Mouse (Mus musculus) heart, postnatal 25 days (tissue): Measurements from ENCODE around the gene Zfp790. TPM values are rescaled to one million over a fixed set of nuclear protein-coding genes. Genes with fewer than 3 reads are reported as not detected.

Experiments
- DNase-seq: peaks from one replicate; pipeline ENCODE4 v3.0.0; 2022; ENCODE audit warnings: low spot score
- intact Hi-C: fragments of 180-260 bp; cut with DNase I; formaldehyde crosslinking; loops from one replicate; pipeline ENCODE4 v1.15.1; 2025
- total RNA-seq, 2 experiments: library from RNA; stranded (reverse); gene quantifications; 2 replicates each; pipeline ENCODE4 v1.2.3; 2021

The Zfp790 gene
- 10 to 100 TPM; 12.4 to 12.7 TPM for total RNA-seq

DNA sequence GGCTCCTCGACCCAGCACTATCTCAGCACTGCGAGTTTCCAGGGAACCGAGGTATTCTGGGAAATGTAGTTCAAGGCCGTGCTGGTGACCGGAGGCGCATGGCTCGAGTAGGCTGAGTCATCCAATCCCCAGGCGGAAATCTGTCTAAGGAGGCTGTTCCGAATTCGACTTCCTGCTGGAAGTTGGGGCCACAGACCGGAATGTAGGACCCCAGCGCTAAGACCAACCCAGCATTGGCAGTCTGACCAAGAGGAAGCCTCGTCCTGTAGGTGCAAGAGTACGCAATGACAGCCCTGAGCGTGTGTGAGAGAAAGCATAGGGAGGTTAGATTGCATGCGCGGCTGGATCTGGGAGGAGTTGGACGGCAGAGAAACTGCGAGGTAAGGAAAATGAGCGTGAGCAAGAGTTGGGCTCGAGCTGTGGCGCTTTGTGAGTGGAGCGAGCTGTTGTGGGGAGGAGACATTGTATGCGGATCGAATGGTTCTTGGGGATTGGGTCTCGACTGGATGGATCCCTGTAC is at the start of gene Zfp790:
TSS of gene Zfp790 (plus strand) at position 205 of the 520 bp plus-strand sequence.
- peak; percentile 85 for DNase-seq
- intact Hi-C loops: loop anchor here (2.0 to 5.0 kb wide), 2 partner anchors 31 to 91 kb away; partner anchors contain the start of genes Zfp27 and Zfp383

DNA sequence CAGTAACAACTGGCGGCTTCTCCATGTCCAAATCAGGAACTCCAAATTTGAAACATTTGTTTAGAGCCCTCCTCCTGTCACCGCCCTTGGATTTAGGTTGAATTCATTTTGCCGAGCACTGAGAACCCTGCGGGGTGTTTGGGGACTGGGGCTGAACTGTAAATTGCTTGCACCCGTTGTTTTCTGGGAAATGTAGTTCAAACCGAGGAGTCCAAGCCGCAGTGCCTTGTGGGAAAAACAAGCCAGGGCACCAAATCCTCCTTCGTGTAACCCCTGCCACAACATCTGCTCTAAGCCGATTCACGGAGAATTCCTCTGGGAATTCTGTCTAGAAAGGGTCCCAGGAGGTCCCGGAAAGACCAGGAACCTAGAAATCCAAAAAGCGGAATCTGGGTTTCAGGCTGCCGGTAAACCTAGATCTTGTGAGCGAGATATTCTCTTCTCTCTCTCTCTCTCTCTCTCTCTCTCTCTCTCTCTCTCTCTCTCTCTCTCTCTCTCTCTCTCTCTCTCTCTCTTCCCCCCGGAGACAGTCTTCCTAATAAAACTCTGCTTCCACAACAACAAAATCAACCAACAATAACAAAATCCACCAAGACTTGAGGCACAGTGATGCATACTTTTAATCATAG is 48.7 kb upstream of the Zfp790 start:
- intact Hi-C loops: loop anchor here (5.0 kb wide), 2 partner anchors 145 to 215 kb away; partner anchors contain the start of gene Zfp568
- DNase-seq: peak; percentile 62

DNA sequence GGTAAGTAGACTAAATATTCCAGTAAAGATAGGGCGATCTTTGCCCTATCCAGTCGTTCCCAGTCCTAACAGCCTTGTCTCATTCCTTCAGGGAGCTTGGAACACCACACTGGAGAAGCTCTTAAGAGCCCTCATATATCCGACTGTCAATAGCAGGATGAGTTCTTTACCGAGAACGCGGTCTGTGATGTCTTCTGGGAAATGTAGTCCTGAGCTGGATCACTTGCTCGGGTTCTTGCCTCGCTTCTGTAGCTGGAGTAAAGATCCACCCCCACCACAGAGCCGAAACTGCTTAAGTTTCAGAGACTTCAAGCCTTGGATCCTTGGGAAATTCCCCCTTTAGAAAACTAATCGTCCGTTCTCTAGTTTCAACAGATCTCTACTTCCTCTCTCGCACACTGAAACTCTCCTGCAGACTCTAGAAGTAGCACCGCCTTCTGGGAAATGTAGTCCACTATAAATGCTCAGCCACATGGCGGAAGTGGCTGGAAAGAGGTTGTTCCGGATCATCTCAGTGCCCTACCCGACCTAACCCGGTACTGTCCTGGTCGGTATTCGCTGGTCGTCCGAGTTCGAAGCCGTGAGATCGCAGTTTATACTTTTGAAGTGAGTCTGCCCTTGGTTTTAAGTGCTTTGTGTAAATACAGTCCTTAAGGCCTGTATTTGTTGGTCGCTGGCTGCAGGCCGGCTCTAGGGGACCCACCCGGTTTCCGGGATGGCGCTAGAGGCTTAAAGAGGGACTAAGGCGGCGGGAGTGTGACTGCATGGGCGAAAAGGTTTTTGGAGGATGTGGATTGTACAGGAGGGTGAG is 47.6 kb upstream of the Zfp790 start, which contains the start of gene Zfp84:
TSS of gene Zfp84 (plus strand) at position 463 of the 811 bp plus-strand sequence.
- intact Hi-C loops: loop anchor here (2.0 to 5.0 kb wide), 4 partner anchors 15 to 214 kb away; partner anchors contain the start of genes Zfp30 and Zfp568

DNA sequence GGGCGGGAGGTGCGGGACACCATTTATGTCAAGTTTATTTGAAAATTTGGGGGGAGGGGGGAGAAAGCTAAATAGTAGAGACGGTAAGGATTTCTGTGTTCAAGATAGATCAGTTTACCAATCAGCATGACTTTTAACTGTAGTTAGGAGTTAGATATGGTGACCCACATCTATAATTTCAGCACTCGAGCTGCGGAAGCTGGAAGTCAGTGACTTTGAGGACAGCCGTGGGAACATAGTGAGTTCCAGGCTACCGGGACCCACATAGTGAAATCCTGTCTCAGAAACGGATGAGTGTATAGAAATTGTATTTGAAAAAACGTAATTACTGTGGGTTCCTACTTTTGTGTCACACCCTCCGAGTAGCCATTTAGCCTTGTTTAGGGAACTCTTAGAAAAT is 46.9 kb upstream of the Zfp790 start:
- intact Hi-C loops: loop anchor here (2.0 to 5.0 kb wide), 4 partner anchors 14 to 213 kb away; partner anchors contain the start of genes Zfp30 and Zfp568
- no peak for DNase-seq

More for the DNA sequence above, 47.6 kb upstream of the Zfp790 start, which contains the start of gene Zfp84:
- peak; percentile 85 for DNase-seq

DNA sequence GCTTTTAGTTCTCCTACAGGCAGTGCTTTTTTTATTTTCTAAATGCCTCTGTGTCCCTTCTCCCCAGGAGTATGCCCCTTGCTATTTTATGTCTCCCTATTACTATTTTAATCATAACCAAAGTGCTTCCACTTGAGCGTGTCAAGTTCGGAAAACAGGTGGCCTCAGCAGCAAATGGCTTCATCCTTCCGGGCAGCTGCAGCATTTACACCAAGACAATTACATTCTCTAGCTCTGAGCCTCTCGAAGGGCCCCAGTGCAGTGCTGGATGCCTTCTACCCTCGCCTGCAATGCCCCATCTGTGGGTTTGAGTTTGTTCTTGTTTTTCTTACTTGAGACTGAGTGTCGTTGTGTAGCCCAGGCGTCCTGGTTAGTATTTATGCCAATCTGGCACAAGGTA is 42.4 kb upstream of the Zfp790 start:
- intact Hi-C loops: loop anchor here (5.0 kb wide), 1 partner anchor 84 kb away; the partner anchor contains the start of gene Zfp420
- DNase-seq: no peak

DNA sequence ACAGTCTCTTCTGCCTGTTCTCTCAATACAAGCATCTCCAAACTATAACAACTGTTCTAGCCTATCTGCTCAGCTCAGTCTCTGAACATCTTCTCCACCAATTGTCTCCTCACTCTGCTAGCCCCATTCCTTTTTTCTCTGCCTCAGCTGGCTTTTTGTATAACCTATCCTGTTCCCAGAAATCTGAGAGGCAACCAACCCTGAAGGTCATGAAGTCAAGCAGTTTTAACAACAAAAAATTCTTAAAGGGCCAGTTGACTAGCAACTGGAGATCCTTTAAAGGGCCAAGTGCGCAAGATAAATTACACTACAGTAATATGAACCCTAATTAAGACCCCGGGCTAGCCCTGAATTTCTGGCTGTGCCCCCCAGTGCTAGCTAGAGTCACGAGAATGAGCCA is 41.5 kb upstream of the Zfp790 start:
- no peak for DNase-seq
- intact Hi-C loops: loop anchor here (5.0 kb wide), 1 partner anchor 83 kb away; the partner anchor contains the start of gene Zfp420

DNA sequence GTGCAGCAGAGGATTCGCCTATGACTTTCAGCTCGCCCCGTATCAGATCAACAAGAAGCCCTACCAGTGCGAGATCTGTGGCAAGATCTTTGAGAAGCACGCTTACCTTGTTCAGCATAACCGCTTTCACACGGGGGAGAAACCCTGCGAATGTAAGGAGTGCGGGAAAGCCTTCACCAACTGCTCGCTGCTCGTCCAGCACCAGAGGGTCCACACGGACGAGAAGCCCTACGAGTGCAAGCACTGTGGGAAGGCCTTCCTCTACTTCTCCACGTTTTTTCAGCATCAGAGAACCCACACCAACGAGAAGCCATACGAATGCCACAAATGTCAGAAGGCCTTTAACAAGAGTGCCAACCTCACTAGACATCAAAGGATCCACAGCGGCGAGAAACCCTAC is 39.3 kb upstream of the Zfp790 start:
- intact Hi-C loops: no loop called here
- DNase-seq: no peak

DNA sequence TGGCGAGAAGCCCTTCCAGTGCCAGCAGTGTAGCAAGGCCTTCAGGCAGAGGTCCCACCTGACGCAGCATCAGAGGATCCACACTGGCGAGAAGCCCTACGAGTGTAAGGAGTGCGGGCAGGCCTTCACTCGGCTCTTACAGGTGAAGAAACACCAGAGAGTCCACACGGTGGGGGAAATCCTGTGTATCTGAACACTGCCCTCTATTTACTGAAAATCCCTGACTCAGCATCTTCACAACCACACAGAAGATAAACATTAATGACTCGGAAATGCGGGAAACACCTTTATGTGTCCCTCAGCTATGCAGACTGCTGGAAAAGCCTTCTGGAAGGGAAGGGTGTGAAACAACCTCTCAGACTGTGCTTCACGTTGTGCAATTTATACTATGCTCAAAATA is 38.5 kb upstream of the Zfp790 start:
- no peak for DNase-seq
- intact Hi-C loops: no loop called here

DNA sequence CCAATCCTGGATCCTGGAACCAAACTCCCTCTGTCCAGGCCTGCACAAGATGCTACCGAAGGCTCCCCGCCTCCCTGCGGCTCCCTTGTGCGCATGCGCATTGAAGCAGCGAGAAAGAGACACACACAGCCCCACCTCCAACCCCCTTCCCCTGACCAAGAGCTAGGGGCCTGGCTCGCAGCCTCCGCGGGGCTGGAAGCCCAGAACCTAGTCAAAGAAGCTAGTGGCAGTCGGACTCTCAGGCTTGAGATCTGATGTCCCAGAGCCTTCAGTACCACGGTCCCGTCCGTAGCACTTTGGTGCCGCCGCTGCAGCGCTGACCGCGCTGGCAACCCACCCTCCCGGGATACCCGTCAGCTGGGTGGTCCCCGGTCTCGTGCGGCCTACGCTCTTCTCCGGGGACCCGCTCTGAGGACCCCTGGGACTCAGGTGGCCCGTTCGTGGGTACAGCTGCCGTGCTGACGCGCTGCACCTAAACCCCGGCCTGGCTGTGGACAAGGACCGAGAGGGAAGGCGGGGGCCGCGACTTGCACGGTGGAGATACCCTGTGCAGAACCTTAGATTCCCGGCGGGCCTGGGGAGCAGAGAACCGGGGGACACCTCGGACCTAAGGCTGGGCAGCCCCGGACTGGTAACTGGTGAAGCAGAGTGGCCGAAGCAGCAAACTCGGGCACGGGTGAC is 31.9 kb upstream of the Zfp790 start, which contains the start of gene Zfp30:
TSS of gene Zfp30 (plus strand) at position 128 of the 681 bp plus-strand sequence.
- peak; percentile 74 for DNase-seq
- intact Hi-C loops: loop anchor here (2.0 kb wide), 2 partner anchors 15 to 31 kb away; partner anchors contain the start of gene Zfp84

DNA sequence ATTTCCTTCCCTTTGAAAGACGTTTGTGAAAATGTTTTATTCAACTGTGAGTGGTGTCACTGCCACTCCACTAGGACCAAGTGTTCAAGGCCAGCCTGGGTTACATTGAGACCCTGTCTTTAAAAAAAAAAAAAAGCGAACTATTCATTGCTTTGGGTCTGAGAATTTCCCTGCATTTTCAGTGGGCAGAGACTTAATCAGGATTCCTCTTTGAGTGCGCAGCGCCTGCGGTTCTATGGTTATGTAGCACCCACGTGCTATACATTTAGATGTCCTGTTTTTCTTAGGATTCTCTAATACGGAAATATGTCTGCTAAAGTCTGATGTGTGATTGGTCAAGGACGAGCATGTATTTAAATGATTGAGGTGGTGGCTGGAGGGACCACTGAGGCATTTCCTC is 30.9 kb upstream of the Zfp790 start:
- no peak for DNase-seq
- intact Hi-C loops: loop anchor here (2.0 kb wide), 1 partner anchor 30 kb away; no protein-coding TSS in a partner anchor

DNA sequence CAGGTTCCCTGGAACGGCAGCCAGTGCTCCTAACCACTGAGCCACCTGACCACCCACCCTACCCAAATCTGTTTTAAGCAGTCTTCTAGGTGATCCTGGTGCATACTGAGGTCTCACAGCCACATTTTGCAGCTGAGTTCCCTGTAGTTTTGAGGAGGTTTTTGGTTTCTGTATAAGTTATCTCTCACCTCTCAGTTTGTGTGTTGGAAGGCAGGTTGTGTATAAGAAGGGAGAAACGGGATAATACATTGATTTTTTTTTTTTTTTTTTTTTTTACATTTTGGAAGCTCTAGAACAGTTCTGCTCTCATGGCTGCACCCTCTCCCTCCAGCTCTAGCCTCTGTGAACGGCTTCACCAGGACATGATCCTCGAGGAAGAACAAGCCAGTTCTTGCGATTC is 30.0 kb upstream of the Zfp790 start:
- no peak for DNase-seq
- intact Hi-C loops: loop anchor here (2.0 kb wide), 1 partner anchor 29 kb away; no protein-coding TSS in a partner anchor

DNA sequence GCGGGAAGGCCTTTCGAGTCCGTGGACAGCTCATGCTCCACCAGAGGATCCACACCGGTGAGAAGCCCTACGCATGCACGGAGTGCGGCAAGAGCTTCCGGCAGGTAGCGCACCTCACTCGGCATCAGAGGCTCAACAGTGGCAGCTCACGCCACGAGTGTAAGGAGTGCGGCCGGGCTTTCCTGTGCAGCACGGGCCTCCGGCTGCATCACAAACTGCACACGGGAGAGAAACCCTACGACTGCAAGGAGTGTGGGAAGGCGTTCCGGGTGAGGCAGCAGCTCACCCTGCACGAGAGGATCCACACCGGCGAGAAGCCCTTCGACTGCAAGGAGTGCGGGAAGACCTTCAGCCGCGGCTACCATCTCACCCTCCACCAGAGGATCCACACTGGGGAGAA is 23.0 kb upstream of the Zfp790 start:
- no peak for DNase-seq
- intact Hi-C loops: no loop called here

DNA sequence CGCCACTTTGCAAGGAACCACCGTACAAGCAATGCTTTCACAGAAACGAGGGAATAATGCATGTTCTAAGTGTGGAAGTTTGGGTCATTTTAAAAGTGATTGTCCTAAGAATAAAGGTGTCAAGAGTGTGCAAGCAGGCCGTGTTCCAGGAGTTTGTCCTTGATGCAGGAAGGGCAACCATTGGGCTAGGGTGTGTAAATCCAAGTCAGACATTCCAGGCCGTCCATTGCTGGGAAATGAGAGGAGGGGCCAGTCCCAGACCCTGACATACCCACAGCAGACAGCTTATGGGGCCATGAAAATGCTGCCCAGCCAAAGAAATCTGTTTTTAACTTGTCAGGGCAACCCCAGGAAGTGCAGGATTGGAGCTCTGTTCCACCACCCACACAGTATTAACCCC is 8.9 kb upstream of the Zfp790 start:
- no peak for DNase-seq
- intact Hi-C loops: no loop called here

DNA sequence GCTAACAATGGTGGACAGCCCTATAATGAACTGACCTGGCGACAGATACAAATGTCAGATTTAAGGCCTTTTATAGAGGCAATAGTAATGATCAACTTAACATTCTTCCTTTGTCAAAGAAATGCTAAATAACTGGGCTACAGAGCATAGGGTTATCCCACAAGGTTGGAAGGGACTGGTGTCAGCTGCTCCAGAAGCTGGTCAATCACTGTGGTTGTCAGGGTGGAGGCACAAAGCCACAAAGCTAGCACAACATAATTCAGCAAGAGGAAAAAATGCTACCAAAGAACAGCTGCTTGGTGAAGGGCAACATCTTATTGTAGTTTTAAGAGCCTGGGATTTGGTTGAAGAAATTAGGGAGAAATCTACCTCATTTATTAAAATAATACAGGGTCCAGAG is 3.7 kb upstream of the Zfp790 start:
- intact Hi-C loops: no loop called here
- no peak for DNase-seq

DNA sequence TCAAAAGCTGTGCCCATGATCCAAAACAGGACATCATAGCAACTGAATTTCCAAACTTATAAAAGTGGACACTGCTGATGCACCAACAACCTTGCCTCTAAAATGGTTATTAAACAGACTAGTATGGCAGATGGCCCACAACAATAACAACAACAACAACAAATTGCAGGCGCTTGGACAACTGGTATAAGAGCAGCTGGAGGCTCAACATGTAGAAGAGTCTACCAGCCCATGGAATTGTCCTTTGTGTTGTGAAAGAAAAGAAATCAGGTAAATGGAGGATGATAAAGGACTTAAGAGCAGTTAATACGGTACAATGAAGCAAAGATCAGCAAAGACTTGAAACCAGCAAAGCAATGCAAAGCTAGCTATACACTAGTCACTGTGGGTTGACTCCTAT is 1.5 kb upstream of the Zfp790 start:
- no peak for DNase-seq
- intact Hi-C loops: loop anchor here (2.0 kb wide), 1 partner anchor 30 kb away; no protein-coding TSS in a partner anchor

DNA sequence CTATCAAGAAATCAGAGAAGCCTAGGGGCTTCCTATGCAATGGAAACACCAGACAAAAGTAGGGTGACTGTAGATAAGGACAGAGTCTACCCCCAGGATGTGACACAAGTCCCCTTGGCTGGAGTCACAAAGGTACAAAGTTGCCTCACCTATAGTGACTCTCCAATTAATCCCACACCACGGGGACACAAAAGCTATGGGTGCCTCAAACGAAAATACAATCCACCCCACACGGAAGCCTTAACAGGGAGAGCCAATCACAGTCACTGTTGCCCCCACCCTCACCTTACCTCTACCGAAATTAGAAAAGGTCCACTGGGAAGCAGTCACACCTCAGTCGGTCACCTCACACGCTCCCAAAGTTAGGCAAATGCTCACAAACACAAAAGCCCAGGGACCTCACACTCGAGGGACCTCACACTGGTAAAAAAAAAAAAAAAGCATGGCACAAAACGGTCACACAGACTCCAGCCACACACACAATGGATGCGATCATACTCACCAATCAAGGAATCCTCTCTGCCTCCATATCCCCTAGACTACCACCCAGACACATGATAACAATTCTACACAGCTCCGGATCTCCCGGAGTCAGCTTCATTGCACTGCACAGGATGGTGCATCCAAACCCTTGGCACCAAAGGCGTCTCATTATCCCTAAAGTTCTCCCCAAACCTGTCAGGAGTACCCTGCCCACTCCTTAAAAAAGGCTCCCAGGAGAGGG is 691 bp upstream of the Zfp790 start:
- intact Hi-C loops: loop anchor here (2.0 to 5.0 kb wide), 2 partner anchors 30 to 92 kb away; partner anchors contain the start of genes Zfp27 and Zfp383
- no peak for DNase-seq

DNA sequence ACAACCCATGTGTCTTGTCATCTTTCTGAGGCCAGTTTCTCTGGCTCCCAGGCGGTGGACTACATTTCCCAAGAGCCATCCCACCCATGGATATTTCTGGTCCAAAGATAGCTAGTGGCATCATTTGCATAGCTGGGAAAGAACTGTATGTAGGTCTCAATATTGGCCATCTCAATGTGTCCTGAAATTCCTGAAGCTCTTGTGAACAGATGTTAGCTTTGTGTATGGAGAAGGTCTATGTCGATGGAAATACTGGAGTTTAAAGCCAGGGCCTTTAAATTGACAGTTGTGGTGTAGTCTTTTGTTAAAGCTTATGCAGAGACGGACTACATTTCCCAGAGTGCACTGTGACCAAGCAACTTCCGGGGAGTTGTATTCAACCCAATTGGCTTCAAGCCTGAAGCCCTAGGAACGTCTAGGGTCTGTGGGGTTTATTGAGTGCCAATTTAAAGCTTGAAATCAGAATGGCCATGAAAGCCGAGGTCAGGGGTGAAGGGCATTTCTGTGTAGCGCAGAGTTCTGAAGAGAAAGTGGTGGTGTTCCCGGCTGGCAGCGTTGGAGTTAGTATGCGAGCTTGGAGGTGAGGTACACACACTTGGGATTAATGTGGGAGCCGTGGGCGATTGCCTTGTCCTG is 2.8 kb downstream of the Zfp790 start:
- intact Hi-C loops: loop anchor here (2.0 to 5.0 kb wide), 2 partner anchors 50 to 89 kb away; partner anchors contain the start of genes Zfp27, Zfp383 and Zfp84
- peak; percentile 40 for DNase-seq

DNA sequence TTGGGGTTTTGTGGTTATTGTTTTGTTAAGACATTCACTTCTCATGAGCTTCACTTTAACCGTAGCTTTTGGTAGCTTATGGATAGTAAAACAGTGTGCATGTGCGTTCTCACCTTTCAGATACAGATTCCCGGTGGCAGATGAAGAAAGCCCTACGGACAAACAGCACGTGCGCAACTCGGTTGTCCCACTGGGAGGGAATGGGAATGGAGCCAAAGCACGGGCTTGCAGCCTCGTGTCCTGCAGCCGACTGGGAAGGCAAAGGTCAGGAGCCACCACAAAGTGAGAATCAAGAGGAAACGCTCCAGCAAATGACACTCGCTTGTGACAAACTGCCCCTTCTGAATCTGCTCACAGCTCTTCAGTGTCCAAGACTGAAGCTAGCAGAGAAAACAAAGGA is 12.1 kb downstream of the Zfp790 start:
- no peak for DNase-seq
- intact Hi-C loops: no loop called here
